Mouse (Mus musculus) kidney, postnatal 0 days (tissue): Measurements from ENCODE around the gene Zdhhc13. TPM values are rescaled to one million over a fixed set of nuclear protein-coding genes. Genes with fewer than 3 reads are reported as not detected.
A peak's percentile ranks its signal among the peaks of the same experiment; 100 is the strongest.

Experiments
- ATAC-seq: fragments of 200-750 bp; cut with Nextera tagmentation; replicated peaks from 2 replicates; pipeline ENCODE4 v1.8.0; 2017; ENCODE audit warnings: low read depth, moderate number of reproducible peaks, moderate TSS enrichment, moderate library complexity; ENCODE audit not compliant: low FRiP score
- DNase-seq: peaks from one replicate; pipeline ENCODE4 v3.0.0-alpha.2; 2016; ENCODE audit warnings: low spot score
- H3K27ac ChIP-seq: fragments of 300-500 bp; sonication (generic); 2 replicates; pipeline ENCODE4 v1.5.1; 2014; ENCODE audit warnings: mild to moderate bottlenecking
- H3K27me3 ChIP-seq: fragments of 300-500 bp; sonication (generic); 2 replicates; pipeline ENCODE4 v1.6.1; 2014; ENCODE audit warnings: low read length, mixed read lengths; ENCODE audit not compliant: insufficient read depth
- H3K36me3 ChIP-seq: fragments of 300-500 bp; sonication (generic); 2 replicates; pipeline ENCODE4 v1.6.1; 2014; ENCODE audit warnings: low read length, mixed read lengths; ENCODE audit not compliant: insufficient read depth
- H3K4me1 ChIP-seq: fragments of 300-500 bp; sonication (generic); replicated peaks from 2 replicates; pipeline ENCODE4 v1.6.1; 2014; ENCODE audit warnings: antibody characterized with exemption, low read length, mixed read lengths; ENCODE audit not compliant: insufficient read depth
- H3K4me2 ChIP-seq: fragments of 300-500 bp; sonication (generic); 2 replicates; pipeline ENCODE4 v1.6.1; 2014; ENCODE audit warnings: mild to moderate bottlenecking, low read length, moderate library complexity, mixed read lengths
- H3K4me3 ChIP-seq: fragments of 300-500 bp; sonication (generic); replicated peaks from 2 replicates; pipeline ENCODE4 v1.5.1; 2014; ENCODE audit warnings: low read depth, low read length
- H3K9ac ChIP-seq: fragments of 300-500 bp; sonication (generic); 2 replicates; pipeline ENCODE4 v1.6.1; 2014; ENCODE audit warnings: low read depth, low read length
- H3K9me3 ChIP-seq: fragments of 300-500 bp; sonication (generic); replicated peaks from 2 replicates; pipeline ENCODE4 v1.6.1; 2016; ENCODE audit warnings: low read length, inconsistent platforms, mixed read lengths
- CTCF ChIP-seq: IDR thresholded peaks from 2 replicates; pipeline ENCODE4 v1.5.1; 2016; ENCODE audit warnings: antibody characterized with exemption, low read depth, mild to moderate bottlenecking, moderate library complexity
- WGBS: fragments of 180-500 bp; shearing (Covaris S2); extraction: QIAGEN DNeasy Blood & Tissue Kit; methylation state at CpG from one replicate; pipeline ENCODE4 v1.1.7; 2014; 5-methylcytosine and 5-hydroxymethylcytosine counted together
- polyA plus RNA-seq: library from polyadenylated mRNA; unstranded; fragments of >200 nt; fragmentation: Nextera tagmentation; extraction: Ambion mirVana; gene quantifications from 2 replicates; pipeline ENCODE4 v1.2.1, GENCODE M21; 2015

The Zdhhc13 gene
- polyA plus RNA-seq, 1 experiment from 2014 or later = 43.2 TPM

GRCm38 (mm10) chr7:48779110-48779509 is 9.7 kb upstream of the Zdhhc13 start:
- Histone ChIP-seq H3K9ac (no peak overlapping the region), H3K9me3 (no peaks in the 10 kb centered on the region), H3K4me1 (no peaks in the 10 kb centered on the region), H3K4me2 (no peak overlapping the region), H3K4me3 (no peak overlapping the region), H3K36me3 (no peaks in the 10 kb centered on the region), H3K27me3 (no peaks in the 10 kb centered on the region), H3K27ac (no peak overlapping the region)
- no peak for TF ChIP-seq CTCF
- WGBS = 77% methylated on average over 3 of the region's 3 CpGs
- ATAC-seq (no peak), DNase-seq (no peak)

- Histone ChIP-seq H3K9ac (no peak overlapping the region), H3K4me2 (no peak overlapping the region), H3K4me1 (no peaks in the 10 kb centered on the region), H3K27me3 (no peaks in the 10 kb centered on the region), H3K36me3 (no peaks in the 10 kb centered on the region), H3K9me3 (no peaks in the 10 kb centered on the region), H3K27ac (no peak overlapping the region), H3K4me3 (no peak overlapping the region)
- WGBS = 76% methylated on average over 4 of the region's 4 CpGs
- TF ChIP-seq CTCF = no peak
- ATAC-seq = no peak
- no peak for DNase-seq
Measured at GRCm38 (mm10) chr7:48782432-48782831, 6.4 kb upstream of the Zdhhc13 start.

- Histone ChIP-seq H3K36me3 (no peaks in the 10 kb centered on the region), H3K9me3 (no peaks in the 10 kb centered on the region), H3K4me3 (no peak overlapping the region), H3K9ac (no peak overlapping the region), H3K4me1 (0 out of 2 replicates have a peak, but pooled peaks cover under 1% of the 10 kb centered on the region), H3K27me3 (no peaks in the 10 kb centered on the region), H3K27ac (no peak overlapping the region), H3K4me2 (no peak overlapping the region)
- DNase-seq (no peak), ATAC-seq (no peak)
- 68% methylated on average over 11 of the region's 11 CpGs for WGBS
- no peak for TF ChIP-seq CTCF
Measured at GRCm38 (mm10) chr7:48784773-48785523, 3.9 kb upstream of the Zdhhc13 start.

GRCm38 (mm10) chr7:48788348-48788747 is 455 bp upstream of the Zdhhc13 start:
- TF ChIP-seq CTCF = no peak
- Histone ChIP-seq H3K27me3 (no peaks in the 10 kb centered on the region), H3K4me2 (peak overlapping the region; percentile 71), H3K4me3 (peak overlapping the region; percentile 79; the same call in 1 of the 2 replicates), H3K9me3 (no peaks in the 10 kb centered on the region), H3K9ac (no peak overlapping the region), H3K4me1 (0 out of 2 replicates have a peak, but pooled peaks cover 6% of the 10 kb centered on the region), H3K36me3 (no peaks in the 10 kb centered on the region), H3K27ac (no peak overlapping the region)
- ATAC-seq (no peak; the same call in 1 of the 2 replicates), DNase-seq (no peak)
- WGBS = 62% methylated on average over 3 of the region's 3 CpGs

- Histone ChIP-seq H3K27me3 (no peaks in the 10 kb centered on the region), H3K4me2 (peak overlapping the region; percentile 71), H3K4me1 (0 out of 2 replicates have a peak, but pooled peaks cover 6% of the 10 kb centered on the region), H3K9me3 (no peaks in the 10 kb centered on the region), H3K4me3 (no peak overlapping the region), H3K36me3 (no peaks in the 10 kb centered on the region), H3K27ac (no peak overlapping the region), H3K9ac (no peak overlapping the region)
- no peak for ATAC-seq
- TF ChIP-seq CTCF = no peak
- DNase-seq = peak; percentile 57
- 40% methylated on average over 4 of the region's 4 CpGs for WGBS
Measured at GRCm38 (mm10) chr7:48790117-48790516, 1.3 kb downstream of the Zdhhc13 start.

- Histone ChIP-seq H3K4me2 (no peak overlapping the region), H3K9ac (no peak overlapping the region), H3K27me3 (no peaks in the 10 kb centered on the region), H3K4me1 (0 out of 2 replicates have a peak, but pooled peaks cover 6% of the 10 kb centered on the region), H3K4me3 (no peak overlapping the region), H3K36me3 (no peaks in the 10 kb centered on the region), H3K27ac (no peak overlapping the region), H3K9me3 (no peaks in the 10 kb centered on the region)
- ATAC-seq = no peak
- no peak for DNase-seq
- 82% methylated on average over 3 of the region's 3 CpGs for WGBS
- no peak for TF ChIP-seq CTCF
Measured at GRCm38 (mm10) chr7:48791412-48791811, 2.6 kb downstream of the Zdhhc13 start.
